Mouse (Mus musculus) MEL (cell line): ENCODE data around the gene Arhgef17.

ENCODE experiments used
- CTCF ChIP-seq, 3 experiments: IDR thresholded peaks in 2 of 3; conservative IDR thresholded peaks in 1 of 3; 2 replicates each; pipeline ENCODE4 v1.5.1; 2011 to 2012; ENCODE audit warnings: low read length in 3 of 3, low read depth in 2 of 3, mild to moderate bottlenecking in 2 of 3, improper control_type of control experiment in 1 of 3, inconsistent platforms in 1 of 3, mixed read lengths in 1 of 3, moderate library complexity in 1 of 3; ENCODE audit not compliant: control insufficient read depth in 1 of 3, insufficient read depth in 1 of 3, poor library complexity in 1 of 3, severe bottlenecking in 1 of 3
- MAX ChIP-seq: IDR thresholded peaks from 2 replicates; pipeline ENCODE4 v1.6.1; 2011; ENCODE audit warnings: low read length, improper control_type of control experiment
- MEF2A ChIP-seq: IDR thresholded peaks from 2 replicates; pipeline ENCODE4 v1.6.1; 2014; ENCODE audit warnings: low read depth, mild to moderate bottlenecking, inconsistent platforms, low read length, improper control_type of control experiment; ENCODE audit not compliant: poor library complexity, insufficient replicate concordance, severe bottlenecking; ENCODE audit errors: extremely low read depth
- POLR2A ChIP-seq, 2 experiments: IDR thresholded peaks; 2 replicates each; pipeline ENCODE4 v1.6.1; 2011 to 2012; ENCODE audit warnings: low read length in 2 of 2, mild to moderate bottlenecking in 2 of 2, control low read depth in 1 of 2, improper control_type of control experiment in 1 of 2, low read depth in 1 of 2, moderate library complexity in 1 of 2; ENCODE audit not compliant: control insufficient read depth in 1 of 2, insufficient read depth in 1 of 2, poor library complexity in 1 of 2
- ZMIZ1 ChIP-seq: IDR thresholded peaks from 2 replicates; pipeline ENCODE4 v1.6.1; 2012; ENCODE audit warnings: low read depth, mild to moderate bottlenecking, inconsistent platforms, low read length, improper control_type of control experiment, moderate library complexity
- ZNF384 ChIP-seq: IDR thresholded peaks from 2 replicates; pipeline ENCODE4 v1.6.1; 2012; ENCODE audit warnings: low read depth, mild to moderate bottlenecking, inconsistent platforms, low read length, improper control_type of control experiment

DNA sequence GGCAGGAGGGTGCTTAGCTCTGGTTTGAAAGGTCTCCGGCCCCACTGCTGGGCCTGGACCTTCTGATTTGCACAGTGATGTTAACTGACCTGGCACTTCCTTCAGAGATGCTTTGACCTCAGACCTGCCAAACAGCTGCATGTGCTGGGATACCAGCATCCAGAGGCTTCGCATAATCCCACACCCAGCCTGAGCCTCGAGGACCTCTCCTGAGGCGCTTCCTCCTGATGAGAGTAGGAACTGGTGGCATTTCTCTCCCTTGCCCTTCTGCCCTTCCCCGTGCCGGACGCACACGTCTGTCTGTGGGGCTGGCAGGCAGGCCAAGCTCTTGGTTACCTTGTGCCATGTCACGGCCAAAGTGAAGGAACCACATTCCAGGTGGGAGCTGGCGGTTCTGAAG is 95.2 kb downstream of the Arhgef17 start:
- no peak for TF ChIP-seq ZNF384
- no peak for TF ChIP-seq ZMIZ1
- TF ChIP-seq POLR2A (IDR thresholded peaks at IDR 0.05; ENCODE audit: control insufficient read depth in 1 of 2, insufficient read depth in 1 of 2, low read depth in 1 of 2, low read length in 2 of 2, poor library complexity in 1 of 2) = no peak
- no peak for TF ChIP-seq MEF2A
- no peak for TF ChIP-seq MAX
- TF ChIP-seq CTCF (IDR thresholded peaks at IDR 0.05 in 2 of 3, conservative IDR thresholded peaks at IDR 0.05 in 1 of 3; ENCODE audit: control insufficient read depth in 1 of 3, insufficient read depth in 1 of 3, low read depth in 2 of 3, low read length in 3 of 3, poor library complexity in 1 of 3, severe bottlenecking in 1 of 3) = no peak
